Mouse (Mus musculus): ENCODE data around the gene Olfr108. TPM values are rescaled to one million over a fixed set of nuclear protein-coding genes. Genes with fewer than 3 reads are reported as not detected.

Gene Olfr108
- polyA plus RNA-seq (2012; rRNA removed) = not detected in 2 replicates

GRCm38 (mm10) chr17:37445180-37445579 lies at the start of gene Olfr108:
Gene Olfr108 (plus strand): TSS chr17:37445480.
- no peak within 1 kb of the TSS for H3K4me3 ChIP-seq (replicated peaks; ENCODE audit: insufficient read depth, low read depth, low read length)
- no peak within 1 kb of the TSS for H3K27ac ChIP-seq (ENCODE audit: insufficient read depth, low read length)
- no peak for DNase-seq
- no peaks in the 10 kb centered on the region for H3K27me3 ChIP-seq (ENCODE audit: control insufficient read depth, insufficient read depth, low read length)
- H3K4me1 ChIP-seq (ENCODE audit: control insufficient read depth, insufficient read depth, low read length) = no peaks in the 10 kb centered on the region
- no peak for TF ChIP-seq CTCF (IDR thresholded peaks at IDR 0.05; ENCODE audit: borderline replicate concordance, insufficient read depth, low read depth, low read length)
- no peak for TF ChIP-seq POLR2A (IDR thresholded peaks at IDR 0.05; ENCODE audit: borderline replicate concordance, insufficient read depth, low read length)
- 17% methylated on average over 1 of the region's 1 CpGs for WGBS

GRCm38 (mm10) chr17:37398926-37399325 lies 46.4 kb upstream of the Olfr108 start, which contains the start of gene Olfr107:
Gene Olfr107 (plus strand): TSS chr17:37399226.
- Histone ChIP-seq H3K27me3 (ENCODE audit: control insufficient read depth, insufficient read depth, low read length) (no peaks in the 10 kb centered on the region), H3K4me1 (ENCODE audit: control insufficient read depth, insufficient read depth, low read length) (no peaks in the 10 kb centered on the region), H3K27ac (ENCODE audit: insufficient read depth, low read length) (no peak within 1 kb of the TSS), H3K4me3 (replicated peaks; ENCODE audit: insufficient read depth, low read depth, low read length) (no peak within 1 kb of the TSS)
- no peak for DNase-seq
- TF ChIP-seq POLR2A (IDR thresholded peaks at IDR 0.05; ENCODE audit: borderline replicate concordance, insufficient read depth, low read length) = no peak
- no peak for TF ChIP-seq CTCF (IDR thresholded peaks at IDR 0.05; ENCODE audit: borderline replicate concordance, insufficient read depth, low read depth, low read length)
- WGBS = 77% methylated on average over 3 of the region's 3 CpGs

GRCm38 (mm10) chr17:37413380-37413779 lies 31.9 kb upstream of the Olfr108 start:
- TF ChIP-seq CTCF (IDR thresholded peaks at IDR 0.05; ENCODE audit: borderline replicate concordance, insufficient read depth, low read depth, low read length) = no peak
- TF ChIP-seq POLR2A (IDR thresholded peaks at IDR 0.05; ENCODE audit: borderline replicate concordance, insufficient read depth, low read length) = no peak
- H3K27me3 ChIP-seq (ENCODE audit: control insufficient read depth, insufficient read depth, low read length) = no peaks in the 10 kb centered on the region
- no peaks in the 10 kb centered on the region for H3K4me1 ChIP-seq (ENCODE audit: control insufficient read depth, insufficient read depth, low read length)
- no peak for DNase-seq
- no peak overlapping the region for H3K27ac ChIP-seq (ENCODE audit: insufficient read depth, low read length)
- no peak overlapping the region for H3K4me3 ChIP-seq (replicated peaks; ENCODE audit: insufficient read depth, low read depth, low read length)

GRCm38 (mm10) chr17:37458616-37459015 lies 13.3 kb downstream of the Olfr108 start, which contains the start of gene Olfr109:
Gene Olfr109 (plus strand): TSS chr17:37458916.
- Histone ChIP-seq H3K4me3 (replicated peaks; ENCODE audit: insufficient read depth, low read depth, low read length) (no peak within 1 kb of the TSS), H3K4me1 (ENCODE audit: control insufficient read depth, insufficient read depth, low read length) (no peaks in the 10 kb centered on the region), H3K27ac (ENCODE audit: insufficient read depth, low read length) (no peak within 1 kb of the TSS), H3K27me3 (ENCODE audit: control insufficient read depth, insufficient read depth, low read length) (no peaks in the 10 kb centered on the region)
- DNase-seq = no peak
- TF ChIP-seq POLR2A (IDR thresholded peaks at IDR 0.05; ENCODE audit: borderline replicate concordance, insufficient read depth, low read length) = no peak
- TF ChIP-seq CTCF (IDR thresholded peaks at IDR 0.05; ENCODE audit: borderline replicate concordance, insufficient read depth, low read depth, low read length) = no peak
- WGBS = 94% methylated on average over 1 of the region's 1 CpGs

- 73% methylated on average over 2 of the region's 2 CpGs for WGBS
- H3K4me3 ChIP-seq (replicated peaks; ENCODE audit: insufficient read depth, low read depth, low read length) = no peak within 1 kb of the TSS
- no peak for DNase-seq
- no peaks in the 10 kb centered on the region for H3K27me3 ChIP-seq (ENCODE audit: control insufficient read depth, insufficient read depth, low read length)
- no peak within 1 kb of the TSS for H3K27ac ChIP-seq (ENCODE audit: insufficient read depth, low read length)
- no peak for TF ChIP-seq POLR2A (IDR thresholded peaks at IDR 0.05; ENCODE audit: borderline replicate concordance, insufficient read depth, low read length)
- TF ChIP-seq CTCF (IDR thresholded peaks at IDR 0.05; ENCODE audit: borderline replicate concordance, insufficient read depth, low read depth, low read length) = no peak
- H3K4me1 ChIP-seq (ENCODE audit: control insufficient read depth, insufficient read depth, low read length) = no peaks in the 10 kb centered on the region
These were observed 38.2 kb downstream of the Olfr108 start, which contains the start of gene H2-M2 for GRCm38 (mm10) chr17:37483452-37483851. Gene H2-M2 (minus strand): TSS chr17:37483552.

GRCm38 (mm10) chr17:37491930-37492518 lies 46.7 kb downstream of the Olfr108 start, which contains the start of gene Olfr110:
Gene Olfr110 (plus strand): TSS chr17:37492468.
- Histone ChIP-seq H3K4me1 (ENCODE audit: control insufficient read depth, insufficient read depth, low read length) (no peaks in the 10 kb centered on the region), H3K4me3 (replicated peaks; ENCODE audit: insufficient read depth, low read depth, low read length) (no peak within 1 kb of the TSS), H3K27ac (ENCODE audit: insufficient read depth, low read length) (no peak within 1 kb of the TSS), H3K27me3 (ENCODE audit: control insufficient read depth, insufficient read depth, low read length) (no peaks in the 10 kb centered on the region)
- 38% methylated on average over 1 of the region's 1 CpGs for WGBS
- TF ChIP-seq CTCF (IDR thresholded peaks at IDR 0.05; ENCODE audit: borderline replicate concordance, insufficient read depth, low read depth, low read length) (no peak), POLR2A (IDR thresholded peaks at IDR 0.05; ENCODE audit: borderline replicate concordance, insufficient read depth, low read length) (no peak)
- no peak for DNase-seq

Other genes with a start within 250 kb of the Olfr108 start
- not detected in 2 replicates for gene Olfr94, start 244.5 kb upstream of the Olfr108 start, polyA plus RNA-seq (2012; rRNA removed)
- 0.03 TPM in 1 of 2 replicates, not detected in the other for gene Olfr95, start 232.4 kb upstream of the Olfr108 start, polyA plus RNA-seq (2012; rRNA removed)
- gene Olfr96, start 225.3 kb upstream of the Olfr108 start, polyA plus RNA-seq (2012; rRNA removed) = not detected in 2 replicates
- not detected in 2 replicates for gene Olfr97, start 208.2 kb upstream of the Olfr108 start, polyA plus RNA-seq (2012; rRNA removed)
- gene Olfr98, start 181.7 kb upstream of the Olfr108 start, polyA plus RNA-seq (2012; rRNA removed) = not detected in 2 replicates
- gene H2-M3, start 175.3 kb upstream of the Olfr108 start, polyA plus RNA-seq (2012; rRNA removed) = 2.9 and 3.0 TPM in 2 replicates
- not detected in 2 replicates for gene Olfr99, start 162.0 kb upstream of the Olfr108 start, polyA plus RNA-seq (2012; rRNA removed)
- gene Olfr101, start 141.2 kb upstream of the Olfr108 start, polyA plus RNA-seq (2012; rRNA removed) = not detected in 2 replicates
- gene Olfr102, start 128.4 kb upstream of the Olfr108 start, polyA plus RNA-seq (2012; rRNA removed) = not detected in 2 replicates
- not detected in 2 replicates for gene Olfr103, start 105.8 kb upstream of the Olfr108 start, polyA plus RNA-seq (2012; rRNA removed)
- gene Olfr104-ps, start 85.9 kb upstream of the Olfr108 start, polyA plus RNA-seq (2012; rRNA removed) = not detected in 2 replicates
- not detected in 2 replicates for gene Olfr105-ps, start 66.4 kb upstream of the Olfr108 start, polyA plus RNA-seq (2012; rRNA removed)
- gene Olfr106-ps, start 55.1 kb upstream of the Olfr108 start, polyA plus RNA-seq (2012; rRNA removed) = not detected in 2 replicates
- gene Olfr107, start 46.3 kb upstream of the Olfr108 start, polyA plus RNA-seq (2012; rRNA removed) = not detected in 2 replicates
- not detected in 2 replicates for gene Olfr109, start 13.4 kb downstream of the Olfr108 start, polyA plus RNA-seq (2012; rRNA removed)
- gene H2-M2, start 38.1 kb downstream of the Olfr108 start, polyA plus RNA-seq (2012; rRNA removed) = not detected in 2 replicates
- gene Olfr110, start 47.0 kb downstream of the Olfr108 start, polyA plus RNA-seq (2012; rRNA removed) = not detected in 2 replicates
- gene Olfr111, start 62.5 kb downstream of the Olfr108 start, polyA plus RNA-seq (2012; rRNA removed) = 0.10 TPM in 1 of 2 replicates, not detected in the other
- gene Olfr112, start 124.0 kb downstream of the Olfr108 start, polyA plus RNA-seq (2012; rRNA removed) = not detected in 2 replicates
- gene Olfr113, start 132.2 kb downstream of the Olfr108 start, polyA plus RNA-seq (2012; rRNA removed) = not detected in 2 replicates
- not detected in 2 replicates for gene Olfr114, start 147.3 kb downstream of the Olfr108 start, polyA plus RNA-seq (2012; rRNA removed)
- not detected in 2 replicates for gene Olfr115, start 181.6 kb downstream of the Olfr108 start, polyA plus RNA-seq (2012; rRNA removed)
- not detected in 2 replicates for gene Olfr116, start 181.7 kb downstream of the Olfr108 start, polyA plus RNA-seq (2012; rRNA removed)
- gene Olfr117, start 218.3 kb downstream of the Olfr108 start, polyA plus RNA-seq (2012; rRNA removed) = not detected in 2 replicates
- gene Olfr118, start 221.5 kb downstream of the Olfr108 start, polyA plus RNA-seq (2012; rRNA removed) = not detected in 2 replicates

Data from cerebellum, adult 2 months (tissue).